Mouse (Mus musculus): ENCODE measurements around the gene Myoz1. TPM values are rescaled to one million over a fixed set of nuclear protein-coding genes. Genes with fewer than 3 reads are reported as not detected.
A peak's percentile ranks its signal among the peaks of the same experiment; 100 is the strongest.

The Myoz1 gene
- total RNA-seq, 1 experiment, result not detected

DNA sequence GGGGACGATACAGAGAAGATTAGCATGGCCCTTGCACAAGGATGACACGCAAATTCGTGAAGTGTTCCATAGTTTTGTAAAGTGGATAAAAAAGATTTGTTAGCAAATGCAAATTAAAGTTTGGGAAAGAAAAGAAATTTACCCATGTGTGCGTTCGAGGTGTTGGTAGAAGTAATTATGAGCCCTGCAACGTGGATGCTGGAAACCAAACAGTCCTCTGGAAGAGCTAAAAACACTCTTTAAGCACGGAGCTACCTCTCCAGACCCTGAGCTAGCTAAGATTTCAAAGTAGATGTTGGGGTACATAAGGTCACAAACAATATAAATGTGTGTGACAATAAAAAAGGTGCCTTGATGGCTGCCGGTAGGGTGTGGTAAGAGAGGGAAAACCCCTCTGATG, 45.2 kb upstream of the Myoz1 start:
- H3K4me1 ChIP-seq (ENCODE audit: control insufficient read depth in 2 of 2, insufficient read depth in 2 of 2, low read length in 2 of 2, poor library complexity in 1 of 2), result peaks cover 2 to 3% of the 10 kb centered on the region in 2 experiments
- H3K9ac ChIP-seq (ENCODE audit: insufficient read depth, low read depth, low read length, poor library complexity, severe bottlenecking), result peak overlapping the region; percentile 68; the same call in 1 of the 2 replicates
- TF ChIP-seq MAFK (IDR thresholded peaks at IDR 0.05; ENCODE audit: insufficient read depth, low read depth, low read length), result no peak
- TF ChIP-seq ZC3H11A (IDR thresholded peaks at IDR 0.05; ENCODE audit: borderline replicate concordance, low read depth, low read length), result no peak
- TF ChIP-seq HCFC1 (IDR thresholded peaks at IDR 0.05; ENCODE audit: borderline replicate concordance, insufficient read depth, low read length), result no peak
- no peak for TF ChIP-seq ZNF384 (IDR thresholded peaks at IDR 0.05; ENCODE audit: low read depth, low read length)
- no peak for TF ChIP-seq CHD2 (IDR thresholded peaks at IDR 0.05; ENCODE audit: low read depth, low read length)
- H3K36me3 ChIP-seq (ENCODE audit: control insufficient read depth, insufficient read depth, low read length, poor library complexity, severe bottlenecking), result no peaks in the 10 kb centered on the region; the same call in 1 of the 2 replicates
- DNase-seq (ENCODE audit: low read depth, low spot score), result no peak
- H3K9me3 ChIP-seq (ENCODE audit: control insufficient read depth, insufficient read depth, low read depth, low read length), result no peaks in the 10 kb centered on the region
- H3K27ac ChIP-seq (ENCODE audit: insufficient read depth, low read depth, low read length, poor library complexity, severe bottlenecking), result no peak overlapping the region; the same call in 1 of the 2 replicates
- in situ Hi-C loops (cut with MboI; ENCODE audit: low sequenced_read_pairs in 2 of 2, unreplicated experiment in 2 of 2), result no loop called here
- peak overlapping the region; percentile 77 to 79 for H3K4me3 ChIP-seq (ENCODE audit: insufficient read depth in 1 of 2, low read depth in 1 of 2, low read length in 2 of 2, poor library complexity in 1 of 2, severe bottlenecking in 1 of 2)

- Histone ChIP-seq H3K9ac (ENCODE audit: insufficient read depth, low read depth, low read length, poor library complexity, severe bottlenecking) (no peak overlapping the region), H3K9me3 (ENCODE audit: control insufficient read depth, insufficient read depth, low read depth, low read length) (no peaks in the 10 kb centered on the region), H3K27ac (ENCODE audit: insufficient read depth, low read depth, low read length, poor library complexity, severe bottlenecking) (no peak overlapping the region), H3K4me3 (ENCODE audit: insufficient read depth in 1 of 2, low read depth in 1 of 2, low read length in 2 of 2, poor library complexity in 1 of 2, severe bottlenecking in 1 of 2) (no peak overlapping the region), H3K4me1 (ENCODE audit: control insufficient read depth in 2 of 2, insufficient read depth in 2 of 2, low read length in 2 of 2, poor library complexity in 1 of 2) (peaks cover 6 to 8% of the 10 kb centered on the region in 2 experiments), H3K36me3 (ENCODE audit: control insufficient read depth, insufficient read depth, low read length, poor library complexity, severe bottlenecking) (no peaks in the 10 kb centered on the region; the same call in 1 of the 2 replicates)
- no peak for DNase-seq (ENCODE audit: low read depth, low spot score)
- TF ChIP-seq MAFK (IDR thresholded peaks at IDR 0.05; ENCODE audit: insufficient read depth, low read depth, low read length) (no peak), HCFC1 (IDR thresholded peaks at IDR 0.05; ENCODE audit: borderline replicate concordance, insufficient read depth, low read length) (no peak)
- in situ Hi-C loops (cut with MboI; ENCODE audit: low sequenced_read_pairs in 2 of 2, unreplicated experiment in 2 of 2), result no loop called here
Observed at GRCm38 (mm10) chr14:20700362-20700761, 44.0 kb upstream of the Myoz1 start.

DNA sequence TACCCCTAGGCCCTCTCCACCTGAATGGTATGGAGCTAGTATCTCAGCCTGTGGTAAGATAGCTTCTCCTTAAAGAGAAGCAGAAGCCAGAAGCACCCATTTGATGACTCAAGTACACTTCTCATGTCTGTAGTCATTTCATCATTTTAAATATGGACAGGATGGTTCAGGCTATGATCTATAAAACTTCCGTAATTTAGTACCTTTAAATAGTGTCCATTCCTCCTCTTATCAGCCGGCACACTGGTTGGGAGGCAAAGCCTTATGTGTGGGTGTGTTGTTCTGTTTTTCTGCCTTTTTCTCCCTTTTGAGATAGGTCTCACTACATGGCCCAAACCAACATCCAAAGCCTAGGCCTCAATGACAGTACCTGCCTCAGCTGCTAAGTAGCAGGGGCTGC, 42.2 kb upstream of the Myoz1 start:
- in situ Hi-C loops (cut with MboI; ENCODE audit: low sequenced_read_pairs in 2 of 2, unreplicated experiment in 2 of 2), result no loop called here
- Histone ChIP-seq H3K27ac (ENCODE audit: insufficient read depth, low read depth, low read length, poor library complexity, severe bottlenecking) (no peak overlapping the region), H3K9ac (ENCODE audit: insufficient read depth, low read depth, low read length, poor library complexity, severe bottlenecking) (no peak overlapping the region), H3K4me1 (ENCODE audit: control insufficient read depth in 2 of 2, insufficient read depth in 2 of 2, low read length in 2 of 2, poor library complexity in 1 of 2) (peaks cover 8 to 10% of the 10 kb centered on the region in 2 experiments), H3K9me3 (ENCODE audit: control insufficient read depth, insufficient read depth, low read depth, low read length) (no peaks in the 10 kb centered on the region), H3K4me3 (ENCODE audit: insufficient read depth in 1 of 2, low read depth in 1 of 2, low read length in 2 of 2, poor library complexity in 1 of 2, severe bottlenecking in 1 of 2) (no peak overlapping the region), H3K36me3 (ENCODE audit: control insufficient read depth, insufficient read depth, low read length, poor library complexity, severe bottlenecking) (peaks cover 9% of the 10 kb centered on the region)
- no peak for DNase-seq (ENCODE audit: low read depth, low spot score)
- no peak for TF ChIP-seq CHD2 (IDR thresholded peaks at IDR 0.05; ENCODE audit: low read depth, low read length)

DNA sequence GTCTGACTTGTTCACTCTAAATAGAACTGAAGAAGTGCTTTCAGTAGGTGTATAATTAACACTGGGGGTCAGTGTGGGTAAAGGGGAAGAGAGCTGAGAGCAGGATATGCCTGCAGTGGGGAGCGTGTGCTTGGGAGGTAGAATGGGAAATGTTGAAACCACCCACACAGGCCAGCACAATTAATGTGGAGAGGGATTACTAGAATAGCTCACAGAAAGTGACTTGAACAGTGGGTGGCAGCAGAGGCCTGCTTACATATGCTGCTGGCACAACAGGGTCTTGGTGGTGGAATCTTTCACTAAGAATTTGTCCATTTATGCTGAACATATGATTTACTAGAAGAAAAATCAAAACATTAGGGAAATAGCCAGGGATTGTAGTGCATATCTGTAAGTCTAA, 40.6 kb upstream of the Myoz1 start:
- H3K9ac ChIP-seq (ENCODE audit: insufficient read depth, low read depth, low read length, poor library complexity, severe bottlenecking), result no peak overlapping the region
- H3K4me3 ChIP-seq (ENCODE audit: insufficient read depth in 1 of 2, low read depth in 1 of 2, low read length in 2 of 2, poor library complexity in 1 of 2, severe bottlenecking in 1 of 2), result no peak overlapping the region
- H3K36me3 ChIP-seq (ENCODE audit: control insufficient read depth, insufficient read depth, low read length, poor library complexity, severe bottlenecking), result peaks cover 14% of the 10 kb centered on the region
- H3K9me3 ChIP-seq (ENCODE audit: control insufficient read depth, insufficient read depth, low read depth, low read length), result no peaks in the 10 kb centered on the region
- TF ChIP-seq HCFC1 (IDR thresholded peaks at IDR 0.05; ENCODE audit: borderline replicate concordance, insufficient read depth, low read length) (no peak), ZC3H11A (IDR thresholded peaks at IDR 0.05; ENCODE audit: borderline replicate concordance, low read depth, low read length) (no peak), CHD2 (IDR thresholded peaks at IDR 0.05; ENCODE audit: low read depth, low read length) (no peak), ZNF384 (IDR thresholded peaks at IDR 0.05; ENCODE audit: low read depth, low read length) (no peak), MAFK (IDR thresholded peaks at IDR 0.05; ENCODE audit: insufficient read depth, low read depth, low read length) (no peak)
- H3K4me1 ChIP-seq (ENCODE audit: control insufficient read depth in 2 of 2, insufficient read depth in 2 of 2, low read length in 2 of 2, poor library complexity in 1 of 2), result peaks cover 8 to 10% of the 10 kb centered on the region in 2 experiments
- no peak overlapping the region for H3K27ac ChIP-seq (ENCODE audit: insufficient read depth, low read depth, low read length, poor library complexity, severe bottlenecking)
- in situ Hi-C loops (cut with MboI; ENCODE audit: low sequenced_read_pairs in 2 of 2, unreplicated experiment in 2 of 2), result no loop called here
- no peak for DNase-seq (ENCODE audit: low read depth, low spot score)

- peak overlapping the region; percentile 76 to 90 for H3K4me3 ChIP-seq (ENCODE audit: insufficient read depth in 1 of 2, low read depth in 1 of 2, low read length in 2 of 2, poor library complexity in 1 of 2, severe bottlenecking in 1 of 2)
- TF ChIP-seq CHD2 (IDR thresholded peaks at IDR 0.05; ENCODE audit: low read depth, low read length) (no peak), HCFC1 (IDR thresholded peaks at IDR 0.05; ENCODE audit: borderline replicate concordance, insufficient read depth, low read length) (no peak), MAFK (IDR thresholded peaks at IDR 0.05; ENCODE audit: insufficient read depth, low read depth, low read length) (no peak), ZNF384 (IDR thresholded peaks at IDR 0.05; ENCODE audit: low read depth, low read length) (no peak), ZC3H11A (IDR thresholded peaks at IDR 0.05; ENCODE audit: borderline replicate concordance, low read depth, low read length) (no peak)
- no peak for DNase-seq (ENCODE audit: low read depth, low spot score)
Observed at GRCm38 (mm10) chr14:20695761-20696520, 39.6 kb upstream of the Myoz1 start.

More at GRCm38 (mm10) chr14:20695761-20696520, 39.6 kb upstream of the Myoz1 start:
- peak overlapping the region; percentile 83 for H3K9ac ChIP-seq (ENCODE audit: insufficient read depth, low read depth, low read length, poor library complexity, severe bottlenecking)
- H3K27ac ChIP-seq (ENCODE audit: insufficient read depth, low read depth, low read length, poor library complexity, severe bottlenecking), result no peak overlapping the region
- in situ Hi-C loops (cut with MboI; ENCODE audit: low sequenced_read_pairs in 2 of 2, unreplicated experiment in 2 of 2), result no loop called here
- peaks cover 23% of the 10 kb centered on the region for H3K36me3 ChIP-seq (ENCODE audit: control insufficient read depth, insufficient read depth, low read length, poor library complexity, severe bottlenecking)
- H3K4me1 ChIP-seq (ENCODE audit: control insufficient read depth in 2 of 2, insufficient read depth in 2 of 2, low read length in 2 of 2, poor library complexity in 1 of 2), result peaks cover 8 to 10% of the 10 kb centered on the region in 2 experiments
- no peaks in the 10 kb centered on the region for H3K9me3 ChIP-seq (ENCODE audit: control insufficient read depth, insufficient read depth, low read depth, low read length)
